Mouse (Mus musculus): ENCODE results near the gene Sertad4.

The Sertad4 gene

DNA sequence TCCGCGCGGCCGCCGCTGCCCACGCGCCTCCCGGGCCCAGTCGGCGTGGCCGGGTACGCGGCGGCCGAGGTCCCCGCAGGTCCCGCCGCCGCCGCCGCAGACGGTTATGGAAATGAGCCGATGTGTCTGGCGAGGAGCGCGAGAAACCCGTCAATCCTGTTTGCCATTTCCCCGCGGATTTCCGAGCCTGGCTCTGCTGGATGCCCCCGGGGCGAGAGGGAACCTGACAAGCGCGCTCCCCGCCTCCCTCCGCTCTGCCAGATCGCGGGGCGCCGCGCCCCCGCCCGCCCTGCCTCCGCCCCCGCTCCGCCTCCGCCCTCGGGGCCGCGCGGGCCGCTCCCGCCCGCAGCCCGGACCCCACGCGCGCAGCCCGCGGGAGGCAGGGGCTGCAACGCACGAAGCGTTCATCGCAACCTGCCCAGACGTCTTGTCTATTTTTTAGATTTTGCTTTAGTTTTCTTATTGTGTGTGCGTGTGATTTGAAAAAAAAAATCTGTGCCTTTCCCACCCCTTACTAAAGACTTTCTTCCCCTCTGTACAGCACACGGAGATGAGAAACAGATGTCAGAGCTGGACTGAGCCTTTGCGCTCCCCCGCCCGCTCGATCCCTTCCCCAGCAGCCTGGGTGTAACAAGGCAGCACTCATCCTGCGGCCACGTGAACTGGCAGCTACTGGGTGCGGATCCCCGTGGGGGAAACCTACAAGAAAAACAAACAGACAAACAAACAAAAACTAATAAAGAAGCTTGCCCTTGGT lies at the start of gene Sertad4:
Sertad4 (minus strand) TSS at position 283 of the 757 bp plus-strand sequence.
- H3K36me3 ChIP-seq (ENCODE audit: insufficient read depth, low read length), result no peaks in the 10 kb centered on the region
- TF ChIP-seq CTCF (conservative IDR thresholded peaks at IDR 0.05; ENCODE audit: low read length) (no peak), NANOG (IDR thresholded peaks at IDR 0.05; ENCODE audit: borderline replicate concordance, low read length) (no peak), POU5F1 (IDR thresholded peaks at IDR 0.05; ENCODE audit: borderline replicate concordance, low read length) (no peak)
- peak within 1 kb of the TSS; percentile 86 for H3K4me3 ChIP-seq (replicated peaks; ENCODE audit: low read length)
- H3K4me1 ChIP-seq (replicated peaks; ENCODE audit: low read depth, low read length), result peaks cover 40% of the 10 kb centered on the region
- H3K9me3 ChIP-seq (ENCODE audit: low read length), result no peaks in the 10 kb centered on the region
- peaks cover 82% of the 10 kb centered on the region for H3K27me3 ChIP-seq (ENCODE audit: insufficient read depth, low read length)

DNA sequence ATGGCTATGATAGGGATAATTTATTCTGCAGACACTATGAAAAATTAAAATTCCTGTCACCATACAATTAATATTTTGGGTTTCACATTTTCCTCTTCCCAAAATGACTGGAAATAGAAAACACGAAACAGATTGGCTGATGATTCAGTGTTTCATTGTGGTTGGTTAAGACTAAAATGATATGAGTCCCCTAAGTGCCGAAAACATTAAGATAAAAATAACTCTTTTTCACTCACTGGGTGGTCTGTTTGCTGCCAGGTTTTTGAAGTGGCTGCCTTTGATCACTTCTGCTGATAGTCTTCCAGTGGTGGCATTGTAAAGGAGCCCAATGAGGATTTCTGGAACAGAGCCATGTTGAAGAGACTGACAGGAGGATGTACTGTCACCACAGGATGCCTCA lies 46.0 kb upstream of the Sertad4 start:
- H3K4me1 ChIP-seq (replicated peaks; ENCODE audit: low read depth, low read length), result no peaks in the 10 kb centered on the region
- TF ChIP-seq NANOG (IDR thresholded peaks at IDR 0.05; ENCODE audit: borderline replicate concordance, low read length) (no peak), POU5F1 (IDR thresholded peaks at IDR 0.05; ENCODE audit: borderline replicate concordance, low read length) (no peak), CTCF (conservative IDR thresholded peaks at IDR 0.05; ENCODE audit: low read length) (no peak)
- no peak overlapping the region for H3K4me3 ChIP-seq (replicated peaks; ENCODE audit: low read length)
- H3K27me3 ChIP-seq (ENCODE audit: insufficient read depth, low read length), result no peaks in the 10 kb centered on the region
- peaks cover 8% of the 10 kb centered on the region; the same call in 1 of the 2 replicates for H3K36me3 ChIP-seq (ENCODE audit: insufficient read depth, low read length)
- H3K9me3 ChIP-seq (ENCODE audit: low read length), result no peaks in the 10 kb centered on the region

DNA sequence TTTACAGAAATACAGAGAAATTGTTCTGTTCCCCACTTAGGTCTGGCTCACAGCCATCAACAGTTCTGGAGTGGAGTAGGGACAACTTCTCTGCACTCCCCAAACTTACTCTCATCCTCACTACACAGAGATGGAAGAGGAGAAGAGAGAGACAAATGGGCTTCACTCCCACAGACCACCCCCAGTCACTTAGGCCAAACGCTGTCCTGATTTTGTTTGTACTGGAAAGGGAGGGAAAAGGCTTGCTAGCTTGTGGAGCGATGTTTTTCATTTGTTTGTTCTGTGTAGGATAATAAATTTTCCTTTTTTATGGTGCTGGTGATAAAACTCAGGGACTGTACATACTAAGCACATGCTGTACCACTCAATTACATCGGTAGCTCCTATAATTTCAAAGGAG lies 45.4 kb upstream of the Sertad4 start:
- Histone ChIP-seq H3K4me3 (replicated peaks; ENCODE audit: low read length) (no peak overlapping the region), H3K9me3 (ENCODE audit: low read length) (no peaks in the 10 kb centered on the region), H3K4me1 (replicated peaks; ENCODE audit: low read depth, low read length) (no peaks in the 10 kb centered on the region), H3K27me3 (ENCODE audit: insufficient read depth, low read length) (no peaks in the 10 kb centered on the region), H3K36me3 (ENCODE audit: insufficient read depth, low read length) (peaks cover 9% of the 10 kb centered on the region; the same call in 1 of the 2 replicates)
- no peak for TF ChIP-seq CTCF (conservative IDR thresholded peaks at IDR 0.05; ENCODE audit: low read length)

DNA sequence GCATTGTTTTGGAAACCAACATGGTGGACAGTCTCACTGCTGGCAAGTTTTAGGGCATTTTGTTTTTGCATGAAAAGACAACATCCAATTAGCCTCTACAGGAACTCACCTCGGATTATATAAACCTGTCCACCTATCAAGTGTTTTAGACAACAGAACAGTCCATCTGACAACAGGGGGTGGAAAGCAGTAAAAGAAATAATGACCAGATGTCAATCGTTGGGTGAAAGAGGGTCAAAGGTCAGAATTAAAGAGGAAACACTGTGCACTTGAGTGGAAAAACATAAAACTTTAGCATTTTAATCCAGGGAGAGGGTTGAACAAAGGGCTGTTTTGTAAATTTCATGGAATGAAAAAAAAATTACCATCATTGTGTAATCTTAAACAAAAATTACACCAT lies 43.2 kb upstream of the Sertad4 start:
- no peak overlapping the region for H3K4me3 ChIP-seq (replicated peaks; ENCODE audit: low read length)
- no peak for TF ChIP-seq CTCF (conservative IDR thresholded peaks at IDR 0.05; ENCODE audit: low read length)
- no peak for TF ChIP-seq POU5F1 (IDR thresholded peaks at IDR 0.05; ENCODE audit: borderline replicate concordance, low read length)
- TF ChIP-seq NANOG (IDR thresholded peaks at IDR 0.05; ENCODE audit: borderline replicate concordance, low read length), result no peak
- H3K36me3 ChIP-seq (ENCODE audit: insufficient read depth, low read length), result peaks cover 9% of the 10 kb centered on the region; the same call in 1 of the 2 replicates
- H3K9me3 ChIP-seq (ENCODE audit: low read length), result no peaks in the 10 kb centered on the region
- no peaks in the 10 kb centered on the region for H3K27me3 ChIP-seq (ENCODE audit: insufficient read depth, low read length)
- no peaks in the 10 kb centered on the region for H3K4me1 ChIP-seq (replicated peaks; ENCODE audit: low read depth, low read length)

DNA sequence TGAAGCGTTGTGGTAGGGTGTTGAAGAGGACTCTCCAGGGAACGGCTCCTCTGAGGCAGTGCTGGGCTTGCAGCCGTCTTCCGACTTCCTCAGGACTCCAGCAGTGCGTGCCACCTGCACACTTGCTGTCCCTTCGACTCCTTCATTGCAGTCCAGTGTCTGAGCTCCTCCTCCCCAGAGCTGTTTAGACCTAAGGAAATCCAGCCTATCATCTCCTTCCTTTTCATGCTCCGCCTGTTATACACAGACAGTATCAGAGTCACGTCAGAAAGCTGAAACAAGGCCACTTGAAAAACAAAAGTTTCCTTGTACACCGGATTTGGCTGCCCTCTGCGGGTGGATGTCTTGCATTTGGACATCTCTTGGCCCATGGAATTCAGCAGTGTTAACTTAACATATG lies 41.7 kb upstream of the Sertad4 start:
- Histone ChIP-seq H3K36me3 (ENCODE audit: insufficient read depth, low read length) (peaks cover 9% of the 10 kb centered on the region; the same call in 1 of the 2 replicates), H3K4me1 (replicated peaks; ENCODE audit: low read depth, low read length) (no peaks in the 10 kb centered on the region), H3K4me3 (replicated peaks; ENCODE audit: low read length) (no peak overlapping the region), H3K27me3 (ENCODE audit: insufficient read depth, low read length) (no peaks in the 10 kb centered on the region), H3K9me3 (ENCODE audit: low read length) (no peaks in the 10 kb centered on the region)
- TF ChIP-seq NANOG (IDR thresholded peaks at IDR 0.05; ENCODE audit: borderline replicate concordance, low read length) (no peak), CTCF (conservative IDR thresholded peaks at IDR 0.05; ENCODE audit: low read length) (no peak), POU5F1 (IDR thresholded peaks at IDR 0.05; ENCODE audit: borderline replicate concordance, low read length) (no peak)

DNA sequence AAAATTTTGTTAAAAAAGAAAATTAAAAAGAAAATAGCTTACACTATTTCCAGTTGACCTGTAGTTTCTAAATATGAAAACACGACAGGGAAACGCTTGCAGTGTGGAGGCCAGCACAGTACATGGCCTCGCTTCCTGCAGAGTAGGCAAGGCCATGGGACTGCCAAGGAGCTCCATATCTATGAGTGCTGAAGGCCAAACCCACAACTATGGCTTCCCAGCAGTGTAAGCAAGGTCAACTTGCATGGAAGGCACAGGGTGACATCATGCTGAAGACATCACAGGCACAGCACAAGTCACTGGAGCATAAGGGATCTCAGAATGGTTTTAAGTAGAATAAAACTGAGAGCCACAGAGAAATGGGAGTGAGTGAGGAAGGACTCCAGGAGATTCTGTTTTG lies 40.5 kb upstream of the Sertad4 start:
- peaks cover 9% of the 10 kb centered on the region; the same call in 1 of the 2 replicates for H3K36me3 ChIP-seq (ENCODE audit: insufficient read depth, low read length)
- no peaks in the 10 kb centered on the region for H3K4me1 ChIP-seq (replicated peaks; ENCODE audit: low read depth, low read length)
- H3K27me3 ChIP-seq (ENCODE audit: insufficient read depth, low read length), result no peaks in the 10 kb centered on the region
- no peak overlapping the region for H3K4me3 ChIP-seq (replicated peaks; ENCODE audit: low read length)
- TF ChIP-seq CTCF (conservative IDR thresholded peaks at IDR 0.05; ENCODE audit: low read length), result no peak
- no peak for TF ChIP-seq POU5F1 (IDR thresholded peaks at IDR 0.05; ENCODE audit: borderline replicate concordance, low read length)
- no peak for TF ChIP-seq NANOG (IDR thresholded peaks at IDR 0.05; ENCODE audit: borderline replicate concordance, low read length)
- no peaks in the 10 kb centered on the region for H3K9me3 ChIP-seq (ENCODE audit: low read length)

DNA sequence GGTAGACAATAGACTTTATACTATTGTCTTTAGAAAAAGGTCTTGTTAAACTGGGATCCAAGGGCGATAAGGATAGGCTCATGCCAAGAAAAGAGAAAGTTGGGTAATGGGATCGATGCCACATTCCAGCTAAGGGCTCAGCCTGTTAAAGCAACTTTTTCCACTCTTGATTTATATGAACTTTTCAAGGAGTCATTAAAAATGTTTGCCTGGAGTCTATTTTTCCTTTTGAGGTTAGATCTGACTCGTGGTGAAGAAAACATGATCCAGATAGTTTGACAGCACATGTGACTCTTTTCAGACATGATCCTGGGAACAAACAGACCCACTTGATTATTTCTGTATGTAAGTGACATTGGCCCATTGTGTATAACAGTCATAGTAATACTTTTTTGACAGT lies 35.2 kb upstream of the Sertad4 start:
- no peaks in the 10 kb centered on the region for H3K9me3 ChIP-seq (ENCODE audit: low read length)
- H3K27me3 ChIP-seq (ENCODE audit: insufficient read depth, low read length), result no peaks in the 10 kb centered on the region
- no peaks in the 10 kb centered on the region for H3K4me1 ChIP-seq (replicated peaks; ENCODE audit: low read depth, low read length)
- no peak overlapping the region for H3K4me3 ChIP-seq (replicated peaks; ENCODE audit: low read length)
- no peaks in the 10 kb centered on the region for H3K36me3 ChIP-seq (ENCODE audit: insufficient read depth, low read length)
- TF ChIP-seq POU5F1 (IDR thresholded peaks at IDR 0.05; ENCODE audit: borderline replicate concordance, low read length) (no peak), NANOG (IDR thresholded peaks at IDR 0.05; ENCODE audit: borderline replicate concordance, low read length) (no peak), CTCF (conservative IDR thresholded peaks at IDR 0.05; ENCODE audit: low read length) (no peak)

DNA sequence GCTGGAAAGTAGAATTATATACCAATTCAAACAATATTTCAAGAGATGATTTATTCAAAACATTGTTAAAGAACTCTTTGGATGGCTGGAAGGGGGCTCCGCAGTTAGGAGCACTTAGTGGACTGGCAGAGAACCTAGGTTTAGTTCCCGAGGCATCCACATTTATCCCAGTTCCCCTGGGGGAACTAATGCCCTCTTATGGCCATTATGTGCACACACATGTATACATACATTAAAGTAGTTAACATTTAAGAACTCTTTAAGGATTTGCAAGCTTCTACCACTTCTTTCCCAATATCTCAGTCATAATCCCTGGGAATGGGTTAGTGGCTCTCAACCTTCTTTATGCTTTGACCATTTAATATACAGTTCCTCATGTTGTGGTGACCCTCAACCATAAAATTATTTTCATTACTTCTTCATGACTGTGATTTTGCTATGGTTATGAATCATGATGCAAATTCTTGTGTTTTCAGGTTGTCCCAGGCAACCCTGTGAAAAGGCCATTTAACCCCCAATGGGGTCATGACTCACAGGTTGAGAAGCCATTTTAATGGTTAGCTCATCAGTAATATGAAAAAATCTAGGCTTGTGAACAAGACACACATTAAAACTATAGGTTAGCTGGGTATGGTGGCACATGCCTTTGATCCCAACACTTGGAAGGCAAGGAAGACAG lies 27.2 kb upstream of the Sertad4 start:
- Histone ChIP-seq H3K4me3 (replicated peaks; ENCODE audit: low read length) (no peak overlapping the region), H3K9me3 (ENCODE audit: low read length) (no peaks in the 10 kb centered on the region), H3K4me1 (replicated peaks; ENCODE audit: low read depth, low read length) (no peaks in the 10 kb centered on the region), H3K27me3 (ENCODE audit: insufficient read depth, low read length) (no peaks in the 10 kb centered on the region), H3K36me3 (ENCODE audit: insufficient read depth, low read length) (no peaks in the 10 kb centered on the region)
- TF ChIP-seq CTCF (conservative IDR thresholded peaks at IDR 0.05; ENCODE audit: low read length) (peak; percentile 12; the same call in 1 of the 2 replicates), POU5F1 (IDR thresholded peaks at IDR 0.05; ENCODE audit: borderline replicate concordance, low read length) (no peak), NANOG (IDR thresholded peaks at IDR 0.05; ENCODE audit: borderline replicate concordance, low read length) (no peak)
